Mouse (Mus musculus): ENCODE measurements around the gene Pitx1. TPM values are rescaled to one million over a fixed set of nuclear protein-coding genes. Genes with fewer than 3 reads are reported as not detected.
A peak's percentile ranks its signal among the peaks of the same experiment; 100 is the strongest.

Pitx1 gene
- total and polyA plus RNA-seq, 3 experiments: not detected

- peak; percentile 20 for DNase-seq
Observed at GRCm38 (mm10) chr13:55830833-55831721, 4.9 kb downstream of the Pitx1 start.

DNA sequence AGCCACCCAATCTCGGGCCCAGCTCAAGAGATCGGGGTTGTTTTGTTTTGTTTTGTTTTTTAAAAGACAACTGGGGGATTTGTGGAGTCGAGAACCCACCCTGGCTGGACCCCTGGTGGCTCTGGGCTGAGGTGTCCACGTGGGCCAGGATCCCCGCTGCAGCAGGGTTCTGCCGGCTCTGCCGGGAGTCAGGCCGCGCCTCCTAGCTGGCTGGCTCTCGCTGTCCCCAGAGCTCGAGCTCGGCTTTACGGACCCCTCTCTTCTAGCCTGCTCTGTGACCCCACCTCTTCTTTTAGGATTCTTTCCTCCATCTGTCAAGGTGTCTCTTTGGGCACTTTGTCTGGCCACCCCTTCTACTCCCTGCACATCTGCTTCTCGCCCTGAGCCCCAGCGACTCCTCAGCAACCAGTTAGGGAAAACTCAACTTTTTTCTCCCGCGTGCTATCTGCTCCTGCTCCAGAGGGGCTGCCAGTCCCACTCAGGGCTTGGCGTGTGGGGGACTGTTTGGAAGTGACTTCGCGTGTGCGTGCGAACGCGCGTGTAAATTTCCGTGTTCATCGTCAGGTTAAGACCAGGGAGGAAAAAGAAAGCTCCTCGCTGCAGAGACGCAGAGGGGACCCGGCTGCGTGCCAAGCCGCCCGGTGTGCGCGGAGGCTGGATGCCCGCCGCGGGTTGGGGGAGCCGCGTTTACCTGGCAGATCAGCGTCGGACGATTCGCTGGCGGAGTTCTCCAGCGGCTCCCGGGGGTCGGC lies 5.7 kb downstream of the Pitx1 start:
- peak; percentile 27 for DNase-seq

DNA sequence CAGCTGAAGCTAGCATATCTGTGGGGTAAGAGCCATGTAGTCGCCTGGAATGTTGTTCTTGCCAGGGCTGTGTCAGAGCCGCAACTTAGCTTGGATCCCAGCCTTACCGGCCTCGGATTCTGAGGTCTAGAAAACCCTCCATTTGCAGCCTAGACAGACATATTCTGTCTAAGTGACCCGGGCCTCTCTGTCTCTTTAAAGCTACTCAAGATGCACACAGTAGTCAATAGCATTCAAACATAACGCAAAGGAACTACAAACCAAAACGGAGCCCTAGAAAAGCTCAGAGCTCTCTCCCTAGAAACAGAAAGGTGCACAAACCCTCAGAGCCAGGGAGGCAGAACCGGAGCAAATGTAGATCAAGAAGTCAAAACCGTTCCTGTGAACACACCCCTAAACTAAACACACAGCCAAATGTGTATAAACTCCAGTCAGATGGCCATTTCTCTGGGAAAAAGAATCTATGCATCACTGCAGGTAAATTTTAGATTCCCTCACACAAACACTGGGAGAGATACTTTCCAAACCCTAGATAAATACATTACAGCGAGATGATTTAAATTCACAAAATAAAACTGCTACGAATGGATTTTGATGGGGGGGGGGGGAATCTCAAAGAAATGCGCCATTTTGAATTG lies 6.9 kb downstream of the Pitx1 start:
- DNase-seq: no peak

- DNase-seq: no peak
Observed at GRCm38 (mm10) chr13:55828141-55829017, 7.6 kb downstream of the Pitx1 start.

DNA sequence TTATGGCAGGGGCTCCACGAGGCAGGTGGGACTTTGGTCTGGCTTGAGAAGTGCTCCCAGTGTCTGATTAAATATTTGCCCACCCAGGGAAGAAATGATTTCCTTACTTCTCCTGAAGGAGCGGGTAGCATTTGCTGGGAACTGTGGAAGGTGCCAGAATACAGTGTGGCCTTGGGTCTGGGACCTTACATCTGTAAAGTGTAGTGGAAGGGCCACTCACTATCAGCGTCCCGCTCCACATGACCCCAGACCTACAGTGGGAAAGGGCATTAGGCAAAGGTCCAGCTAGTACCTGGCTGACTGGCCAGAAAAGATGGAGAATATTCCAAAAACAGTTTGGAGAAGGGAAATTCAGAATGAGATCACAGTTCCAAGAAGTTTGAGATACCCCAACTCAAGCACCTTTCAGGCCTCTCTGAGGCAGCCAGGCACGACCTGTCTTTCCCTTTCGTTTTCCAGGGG lies 8.3 kb downstream of the Pitx1 start:
- no peak for DNase-seq

DNA sequence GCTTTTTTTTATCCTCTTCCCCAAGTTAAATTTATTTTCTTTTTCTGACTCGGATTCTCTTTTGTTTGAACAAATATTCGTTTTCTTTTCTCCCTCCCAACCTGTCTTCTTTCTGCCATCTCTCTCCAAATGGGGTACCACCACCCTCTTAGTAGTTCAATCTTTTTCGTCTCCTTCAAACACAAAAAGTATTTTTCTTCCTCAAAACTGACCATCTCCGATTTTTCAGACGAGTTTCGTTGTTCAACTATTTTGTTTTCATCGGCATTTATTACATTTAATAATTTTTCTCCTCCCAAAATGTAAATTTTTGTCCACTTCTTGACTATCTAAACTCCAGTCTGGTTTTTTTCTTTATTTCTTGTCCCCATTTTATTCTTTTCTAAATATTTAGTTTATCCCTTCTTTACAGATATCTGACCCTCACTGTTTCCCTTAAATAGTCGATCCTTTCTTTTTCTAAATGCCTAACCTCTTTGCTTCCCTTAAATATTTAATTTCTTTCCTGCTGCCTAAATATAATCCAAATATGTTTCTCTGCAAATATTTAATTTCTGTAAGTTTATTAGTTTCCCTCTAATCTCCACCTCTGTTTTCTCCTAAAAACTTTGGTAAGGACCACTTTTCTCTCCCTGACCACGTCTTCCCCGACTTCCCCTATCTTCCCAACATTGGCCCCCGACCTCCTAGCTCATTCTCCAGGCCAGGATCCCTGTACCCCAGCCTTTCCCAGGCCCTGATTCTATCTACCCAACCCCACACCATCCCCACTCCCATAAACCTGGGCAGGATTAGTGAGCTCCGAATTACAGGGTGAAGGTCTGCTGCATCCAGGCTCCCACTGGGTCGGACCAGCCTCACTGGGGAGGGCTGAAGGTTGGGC lies 9.0 kb downstream of the Pitx1 start:
- DNase-seq: no peak

GRCm38 (mm10) chr13:55826008-55826671 lies 9.9 kb downstream of the Pitx1 start:
- peak; percentile 15 for DNase-seq

DNA sequence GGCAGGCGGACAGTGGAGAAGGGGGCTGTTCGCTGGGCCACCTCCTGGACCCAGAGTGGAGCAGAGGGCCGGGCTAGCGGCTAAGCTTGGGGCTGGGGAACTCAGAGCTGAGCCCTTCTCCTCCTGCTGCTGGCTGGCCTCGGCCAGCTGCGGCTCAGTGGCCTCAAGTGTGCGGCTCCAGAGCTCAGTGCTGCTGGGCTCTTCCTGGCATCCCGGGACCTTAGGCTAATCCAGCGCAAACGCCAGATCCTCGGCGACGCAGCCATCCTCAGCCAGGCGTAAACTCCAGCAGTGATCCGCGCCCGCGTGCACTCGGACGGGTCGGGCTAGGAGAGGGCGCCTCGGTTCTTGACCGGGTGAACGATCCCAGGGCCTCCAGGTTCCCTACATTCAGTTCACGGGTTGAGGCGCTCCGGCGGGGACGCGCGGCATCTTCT lies 10.7 kb downstream of the Pitx1 start:
- no peak for DNase-seq

DNA sequence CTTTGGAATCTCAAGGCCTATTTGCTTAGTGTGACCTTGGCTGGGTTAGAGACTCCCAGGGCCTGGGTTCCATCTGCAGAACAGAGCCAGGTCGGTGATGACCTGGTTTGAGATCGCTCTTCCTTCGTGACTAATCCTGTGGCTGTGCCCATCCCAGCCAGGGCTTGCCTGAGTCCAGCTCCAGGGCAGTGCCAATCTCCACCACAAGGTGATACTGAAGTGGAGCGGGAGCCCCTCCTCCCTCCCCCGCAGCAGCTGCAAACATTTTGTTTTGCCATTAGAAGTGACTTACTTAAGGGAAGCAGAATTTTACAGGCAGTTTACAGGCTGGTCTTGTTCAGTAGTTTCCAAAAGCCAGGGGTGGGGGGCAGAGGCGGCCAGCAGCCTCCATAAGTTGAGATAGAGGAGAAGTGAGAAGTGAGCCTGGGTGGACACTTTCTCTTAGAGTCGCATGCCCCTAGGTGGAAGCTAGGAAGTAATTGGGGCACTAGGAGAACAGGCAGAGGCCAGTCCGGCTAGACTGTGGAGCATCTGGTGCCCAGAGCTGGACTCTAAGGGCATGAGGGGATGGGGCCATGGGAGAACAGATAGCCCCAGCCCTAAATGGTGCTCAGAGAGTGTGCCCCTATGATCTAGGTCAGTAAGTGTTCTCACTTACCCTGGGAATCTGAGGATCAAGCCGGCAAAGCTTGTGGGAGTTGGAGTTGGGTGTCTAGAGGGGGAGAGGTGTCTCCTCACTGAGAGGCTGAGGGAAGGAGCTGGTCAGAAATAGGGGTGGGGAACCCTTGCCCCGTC lies 11.6 kb downstream of the Pitx1 start:
- DNase-seq: no peak

- no peak for DNase-seq
Observed at GRCm38 (mm10) chr13:55822499-55822898, 13.5 kb downstream of the Pitx1 start.

DNA sequence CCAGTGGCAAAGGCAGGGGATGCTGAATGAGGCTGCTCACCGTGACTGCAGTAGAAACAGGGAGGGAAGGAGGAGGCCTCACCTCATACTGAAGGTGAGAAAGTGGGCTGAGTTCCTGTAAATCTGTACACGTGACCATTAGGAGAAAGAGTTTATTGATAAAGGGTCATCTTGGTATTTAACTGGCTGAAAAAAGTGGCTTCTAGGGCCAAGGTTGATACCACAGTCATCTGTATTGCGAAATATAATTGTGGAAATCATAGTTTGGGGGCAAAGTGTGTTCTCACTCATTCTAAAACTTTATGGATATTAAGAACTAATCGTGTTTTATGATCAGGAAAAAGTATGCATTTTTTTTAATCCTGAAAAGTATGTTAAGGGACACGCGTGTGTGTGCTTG lies 21.2 kb downstream of the Pitx1 start:
- DNase-seq: no peak

DNA sequence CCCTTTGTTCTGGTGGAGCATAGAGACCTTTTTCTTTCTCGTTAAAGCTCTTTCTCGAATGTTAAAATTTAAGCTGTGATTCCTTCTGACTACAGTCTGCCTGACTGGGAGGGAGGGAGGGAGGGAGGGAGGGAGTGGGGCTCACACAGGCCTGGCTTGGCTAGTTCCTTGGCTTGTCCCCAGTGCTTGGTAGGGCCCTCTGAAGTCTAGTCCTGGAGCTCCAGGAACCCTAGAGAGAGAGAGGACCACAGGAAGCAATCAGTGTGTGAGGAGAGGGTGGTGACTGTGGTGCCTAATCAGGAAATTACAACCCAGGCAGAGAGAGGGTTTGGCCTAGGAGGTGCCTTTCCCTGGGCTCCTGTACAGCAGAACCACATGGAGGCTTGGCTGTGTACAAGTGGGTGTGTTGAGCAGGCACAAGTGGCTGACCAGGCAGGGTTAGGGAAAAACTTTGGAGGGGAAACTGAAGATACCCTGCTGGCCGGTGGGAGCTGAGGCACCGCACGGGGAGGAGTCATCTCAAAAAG lies 22.4 kb downstream of the Pitx1 start:
- no peak for DNase-seq

- DNase-seq: peak; percentile 37
Observed at GRCm38 (mm10) chr13:55810947-55811346, 25.0 kb downstream of the Pitx1 start.

DNA sequence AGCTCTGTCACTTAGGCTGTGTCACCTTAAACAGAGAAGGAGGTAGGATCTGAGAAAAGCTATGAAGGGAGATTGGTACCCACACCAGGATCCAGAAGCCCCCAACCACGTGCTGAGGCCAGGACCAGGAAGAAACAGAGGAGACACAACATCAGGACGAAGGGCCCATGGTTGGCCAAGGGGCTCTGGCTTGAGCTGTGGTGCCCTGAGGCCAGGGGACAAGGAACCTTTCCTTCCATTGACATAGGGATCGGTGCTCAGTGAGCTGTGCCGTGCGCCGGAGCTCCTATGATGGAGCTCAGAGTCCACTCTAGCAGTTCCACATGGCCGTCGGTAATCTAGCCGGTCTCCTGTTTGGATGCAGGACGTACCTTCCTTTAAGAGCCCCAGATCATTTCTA lies 26.3 kb downstream of the Pitx1 start:
- no peak for DNase-seq

- DNase-seq: no peak
Observed at GRCm38 (mm10) chr13:55809041-55809623, 26.9 kb downstream of the Pitx1 start.

GRCm38 (mm10) chr13:55803973-55804372 lies 32.0 kb downstream of the Pitx1 start:
- no peak for DNase-seq

DNA sequence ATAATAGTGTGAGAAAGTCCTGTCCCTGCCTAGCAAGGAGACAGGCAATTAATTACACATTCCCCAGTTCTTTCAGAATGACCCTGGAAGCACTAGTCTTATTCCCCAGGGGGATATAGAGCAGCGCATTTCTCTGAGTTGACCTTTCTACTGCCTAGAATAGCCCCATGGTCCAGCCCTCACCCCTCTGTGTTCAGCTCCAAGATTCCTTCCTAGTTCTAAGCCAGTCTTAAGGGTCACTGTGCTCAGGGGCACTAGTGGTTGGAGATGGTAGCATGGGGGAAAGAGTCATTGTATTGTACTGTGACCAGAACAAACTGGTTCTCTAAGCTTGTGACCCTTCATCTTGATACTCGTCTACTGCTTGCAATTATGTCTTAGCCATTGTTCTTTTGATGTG lies 34.7 kb downstream of the Pitx1 start:
- DNase-seq: no peak

GRCm38 (mm10) chr13:55786120-55786519 lies 49.9 kb downstream of the Pitx1 start:
- no peak for DNase-seq

All from adrenal gland, adult 2 months (tissue).